Mouse (Mus musculus) granulocyte monocyte progenitor cell, adult 5-6 weeks (primary cell): ENCODE measurements around the gene Hfm1. TPM values are rescaled to one million over a fixed set of nuclear protein-coding genes. Genes with fewer than 3 reads are reported as not detected.

Source experiments
- total RNA-seq, 2 experiments: library from RNA; stranded (forward) in 1 of 2; stranded (reverse) in 1 of 2; fragments of 200-712, 200-1000 nt in 1 of 2; fragments of >200 nt in 1 of 2; fragmentation: Nextera tagmentation in 1 of 2; gene quantifications; 2 replicates each; pipeline ENCODE4 v1.2.3; 2014 to 2017

Gene Hfm1
- total RNA-seq, 2 experiments from 2014 or later: not detected

Other genes with a start within 250 kb of the Hfm1 start
- gene Zfp644, start 229.0 kb downstream of the Hfm1 start, total RNA-seq (2014; fragmentation: Nextera tagmentation): 70.3 and 74.0 TPM in 2 replicates
- 61.9 and 63.9 TPM in 2 replicates for gene Zfp644, start 229.0 kb downstream of the Hfm1 start, total RNA-seq (2017)
- 34.6 and 38.1 TPM in 2 replicates for gene Cdc7, start 38.0 kb upstream of the Hfm1 start, total RNA-seq (2014; fragmentation: Nextera tagmentation)
- 25.3 and 38.7 TPM in 2 replicates for gene Cdc7, start 38.0 kb upstream of the Hfm1 start, total RNA-seq (2017)